Mouse (Mus musculus): ENCODE results near the gene Glt1d1. TPM values are rescaled to one million over a fixed set of nuclear protein-coding genes. Genes with fewer than 3 reads are reported as not detected.
A peak's percentile ranks its signal among the peaks of the same experiment; 100 is the strongest.

Gene Glt1d1
- 0.10 and 0.37 TPM in 2 replicates for polyA plus RNA-seq (2015; fragmentation: Nextera tagmentation; extraction: Ambion mirVana)

DNA sequence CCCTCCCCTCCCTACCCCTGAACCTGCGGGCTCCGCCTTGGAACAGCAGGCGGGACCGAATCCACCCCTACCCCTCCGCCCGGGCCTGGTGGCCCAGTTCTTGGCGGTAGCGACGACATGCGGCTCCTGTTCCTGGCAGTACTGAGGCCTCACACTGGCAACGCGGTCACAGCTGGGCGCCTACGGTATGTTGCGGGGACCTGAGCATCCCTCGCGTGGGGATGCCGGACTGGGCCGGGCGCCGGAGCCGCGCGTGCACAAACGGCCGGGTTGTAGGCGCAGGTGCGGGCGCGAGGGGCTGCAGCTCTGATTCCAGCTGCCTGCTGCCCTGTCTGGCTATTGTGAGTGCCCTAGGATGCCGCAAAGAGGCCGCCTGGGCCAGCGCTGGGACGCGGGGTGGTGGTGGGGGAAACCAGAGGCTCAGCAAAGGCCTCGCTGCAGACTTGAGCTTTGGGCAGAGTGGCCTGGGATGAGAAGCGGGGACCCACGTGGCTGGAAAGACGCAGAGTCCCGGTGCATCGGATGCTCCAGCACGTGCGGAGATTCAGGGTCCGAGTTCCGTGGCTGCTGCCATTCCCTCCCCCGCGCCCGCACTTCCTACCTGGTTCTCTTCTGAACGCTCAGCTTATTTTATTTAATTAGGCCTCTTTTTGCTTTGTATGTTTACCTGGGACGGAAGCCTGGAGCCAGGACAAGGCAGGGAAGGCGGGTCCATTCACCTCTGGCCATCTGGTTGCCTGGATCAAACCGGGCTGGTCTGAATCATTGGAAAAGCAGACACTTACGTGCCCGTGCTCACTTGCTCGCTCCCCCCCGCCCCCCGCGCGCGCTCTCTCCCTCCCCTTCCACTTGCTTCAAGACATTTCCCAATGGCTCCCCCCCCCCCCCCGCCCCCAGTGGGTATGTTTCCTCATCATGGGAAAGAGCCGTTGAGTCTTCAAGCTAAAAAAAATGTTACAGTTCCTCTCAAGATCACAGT lies at the start of gene Glt1d1, which contains the start of gene Slc15a4:
Gene Glt1d1 (plus strand): TSS at position 96 of the 979 bp plus-strand sequence.
Gene Slc15a4 (minus strand): TSS at position 731 of the 979 bp plus-strand sequence.
- ATAC-seq (ENCODE audit: insufficient read depth) = no peak
- Histone ChIP-seq H3K36me3 (replicated peaks) (no peaks in the 10 kb centered on the region), H3K4me1 (replicated peaks) (0 out of 2 replicates have a peak, but pooled peaks cover 5% of the 10 kb centered on the region), H3K4me2 (peak within 1 kb of the TSS; percentile 57), H3K4me3 (replicated peaks) (peak within 1 kb of the TSS; percentile 35), H3K9me3 (replicated peaks) (no peaks in the 10 kb centered on the region), H3K27me3 (peaks cover 43% of the 10 kb centered on the region), H3K9ac (no peak within 1 kb of the TSS), H3K27ac (replicated peaks) (no peak within 1 kb of the TSS)
- WGBS (ENCODE audit: insufficient replicate concordance) = 1% methylated on average over 61 of the region's 62 CpGs

DNA sequence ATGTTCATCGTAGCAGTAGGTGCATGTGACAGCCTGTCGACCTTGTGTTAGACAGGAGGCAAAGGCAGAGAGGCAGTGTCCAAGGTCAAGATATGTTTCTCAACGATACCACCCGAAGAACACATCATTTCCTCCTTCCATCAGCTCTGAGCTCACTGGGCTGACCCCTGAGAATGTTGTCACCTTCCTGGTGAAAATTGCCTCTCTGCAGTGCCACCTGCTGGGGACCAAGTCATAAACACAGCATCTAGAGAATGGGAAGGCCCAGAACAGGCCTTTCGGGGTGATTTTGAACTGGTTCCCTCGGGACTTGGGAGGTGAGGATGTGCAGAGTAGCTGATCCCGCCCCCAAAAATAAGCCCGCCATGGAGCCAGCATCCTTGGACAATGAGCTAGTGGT lies 48.4 kb upstream of the Glt1d1 start:
- Histone ChIP-seq H3K9me3 (replicated peaks) (no peaks in the 10 kb centered on the region), H3K9ac (no peak overlapping the region), H3K4me1 (replicated peaks) (no peaks in the 10 kb centered on the region), H3K4me3 (replicated peaks) (no peak overlapping the region), H3K4me2 (no peak overlapping the region), H3K27ac (replicated peaks) (no peak overlapping the region), H3K36me3 (replicated peaks) (no peaks in the 10 kb centered on the region), H3K27me3 (no peaks in the 10 kb centered on the region)
- no peak for ATAC-seq (ENCODE audit: insufficient read depth)
- 53% methylated on average over 8 of the region's 8 CpGs for WGBS (ENCODE audit: insufficient replicate concordance)

DNA sequence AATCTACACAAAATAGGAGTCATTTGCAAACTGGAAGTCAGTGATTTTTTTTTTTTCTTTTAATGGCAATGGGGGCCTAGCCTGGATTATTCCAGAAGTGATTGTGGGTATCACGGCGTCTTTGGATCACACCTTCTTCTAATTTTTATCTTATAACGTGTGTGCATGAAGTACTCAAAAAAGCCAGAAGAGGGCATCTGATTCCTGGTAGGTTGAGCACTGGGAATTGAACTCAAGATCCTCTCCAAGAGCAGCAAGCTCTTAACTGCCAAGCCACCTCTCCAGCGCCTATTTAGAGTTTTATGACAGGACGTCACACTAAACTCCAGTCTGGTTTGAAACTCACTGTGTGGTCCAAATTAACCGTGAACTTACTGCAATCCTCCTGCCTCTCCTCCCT lies 44.2 kb upstream of the Glt1d1 start:
- H3K4me1 ChIP-seq (replicated peaks) = no peaks in the 10 kb centered on the region
- no peak for ATAC-seq (ENCODE audit: insufficient read depth)
- no peak overlapping the region for H3K4me2 ChIP-seq
- no peak overlapping the region for H3K27ac ChIP-seq (replicated peaks)
- no peaks in the 10 kb centered on the region for H3K9me3 ChIP-seq (replicated peaks)
- peaks cover 8% of the 10 kb centered on the region; the same call in 1 of the 2 replicates for H3K36me3 ChIP-seq (replicated peaks)
- H3K4me3 ChIP-seq (replicated peaks) = no peak overlapping the region
- no peaks in the 10 kb centered on the region for H3K27me3 ChIP-seq
- 51% methylated on average over 6 of the region's 6 CpGs for WGBS (ENCODE audit: insufficient replicate concordance)
- no peak overlapping the region for H3K9ac ChIP-seq

DNA sequence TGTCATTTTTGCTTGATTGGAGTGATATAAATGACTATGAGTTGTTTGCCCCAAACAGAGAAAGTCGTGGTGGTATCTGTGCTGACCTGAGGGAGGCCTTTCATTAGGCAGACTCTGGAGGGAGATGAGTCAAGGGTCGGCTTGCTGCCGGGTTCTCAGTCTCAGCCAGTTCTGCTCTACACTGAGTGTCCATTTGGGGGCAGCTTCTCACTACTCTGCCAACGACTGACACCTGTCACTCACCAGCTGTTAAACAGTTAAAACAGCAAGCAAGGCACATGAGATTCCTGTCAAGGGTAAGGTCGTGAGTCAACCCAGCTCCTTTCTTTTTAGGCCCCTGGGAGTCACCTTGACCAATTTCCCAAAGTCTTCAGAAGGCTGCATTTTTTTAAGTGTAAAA lies 39.7 kb upstream of the Glt1d1 start:
- Histone ChIP-seq H3K36me3 (replicated peaks) (peaks cover 53% of the 10 kb centered on the region), H3K9ac (no peak overlapping the region), H3K27ac (replicated peaks) (no peak overlapping the region), H3K4me2 (no peak overlapping the region), H3K4me1 (replicated peaks) (no peaks in the 10 kb centered on the region), H3K4me3 (replicated peaks) (no peak overlapping the region), H3K27me3 (no peaks in the 10 kb centered on the region), H3K9me3 (replicated peaks) (no peaks in the 10 kb centered on the region)
- WGBS (ENCODE audit: insufficient replicate concordance) = 59% methylated on average over 5 of the region's 5 CpGs
- no peak for ATAC-seq (ENCODE audit: insufficient read depth)

DNA sequence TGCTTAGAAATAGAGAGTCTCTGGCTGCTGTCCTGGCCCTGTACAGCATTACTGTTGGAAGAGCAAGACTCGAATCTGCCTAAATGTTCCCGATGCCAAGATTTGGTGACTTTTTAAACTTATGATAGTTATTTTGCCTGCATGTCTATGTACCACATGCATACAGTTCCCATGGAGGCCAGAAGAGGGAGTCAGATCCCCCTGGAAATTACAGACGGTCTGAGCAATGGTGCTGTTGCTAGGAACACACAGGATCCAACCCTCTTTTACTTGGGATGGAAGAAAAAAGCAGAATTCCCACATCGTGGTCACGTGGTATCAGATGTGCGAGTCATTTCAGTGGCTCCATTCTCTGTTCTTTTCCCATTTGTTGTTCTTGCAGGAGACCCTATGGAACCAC lies 39.2 kb upstream of the Glt1d1 start:
- H3K9ac ChIP-seq = no peak overlapping the region
- no peaks in the 10 kb centered on the region for H3K4me1 ChIP-seq (replicated peaks)
- 72% methylated on average over 6 of the region's 6 CpGs for WGBS (ENCODE audit: insufficient replicate concordance)
- H3K27me3 ChIP-seq = no peaks in the 10 kb centered on the region
- ATAC-seq (ENCODE audit: insufficient read depth) = no peak
- no peak overlapping the region for H3K27ac ChIP-seq (replicated peaks)
- no peak overlapping the region for H3K4me2 ChIP-seq
- no peak overlapping the region for H3K4me3 ChIP-seq (replicated peaks)
- no peaks in the 10 kb centered on the region for H3K9me3 ChIP-seq (replicated peaks)
- H3K36me3 ChIP-seq (replicated peaks) = peaks cover 58% of the 10 kb centered on the region

DNA sequence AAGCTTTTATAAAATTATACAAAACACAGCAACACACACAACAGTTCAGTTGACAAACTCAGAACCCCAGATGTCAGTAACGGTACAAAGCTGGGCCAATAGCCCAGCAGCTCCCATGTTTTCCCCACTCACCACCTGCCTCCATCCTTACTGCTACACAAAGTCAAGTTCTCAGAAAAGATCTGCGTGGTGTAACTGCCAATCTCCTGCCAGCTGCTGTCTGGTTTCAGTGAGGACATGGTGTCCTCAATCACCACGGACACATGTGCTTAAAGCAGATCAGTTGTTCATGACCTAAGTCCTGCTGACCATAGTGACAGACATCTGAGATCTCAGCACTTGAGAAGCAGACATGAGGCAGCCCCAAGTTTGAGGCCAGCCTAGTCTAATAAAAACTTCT lies 36.4 kb upstream of the Glt1d1 start:
- no peak overlapping the region for H3K4me3 ChIP-seq (replicated peaks)
- no peak overlapping the region for H3K27ac ChIP-seq (replicated peaks)
- no peaks in the 10 kb centered on the region for H3K9me3 ChIP-seq (replicated peaks)
- H3K27me3 ChIP-seq = no peaks in the 10 kb centered on the region
- peaks cover 86% of the 10 kb centered on the region for H3K36me3 ChIP-seq (replicated peaks)
- ATAC-seq (ENCODE audit: insufficient read depth) = no peak
- no peak overlapping the region for H3K9ac ChIP-seq
- H3K4me2 ChIP-seq = no peak overlapping the region
- 74% methylated on average over 3 of the region's 3 CpGs for WGBS (ENCODE audit: insufficient replicate concordance)
- H3K4me1 ChIP-seq (replicated peaks) = no peaks in the 10 kb centered on the region

DNA sequence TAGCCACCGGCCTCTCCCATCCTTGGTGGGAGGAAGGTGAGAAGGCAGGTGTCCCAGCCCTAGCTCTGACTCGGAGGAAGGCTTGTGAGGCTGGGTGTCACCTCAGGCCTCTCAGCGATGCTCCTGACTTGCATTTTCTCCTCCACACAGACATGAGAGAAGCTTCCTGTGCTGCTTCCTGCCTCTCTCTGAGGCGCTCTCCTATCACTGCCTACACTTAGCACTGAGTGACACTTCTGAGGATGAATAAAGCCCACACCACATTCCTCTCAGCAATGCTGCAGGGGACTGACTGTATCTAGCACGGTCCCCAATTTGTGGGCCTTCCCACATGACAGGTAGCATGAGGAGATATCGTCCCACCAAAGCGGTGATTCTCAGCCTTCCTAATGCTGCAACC lies 35.2 kb upstream of the Glt1d1 start:
- Histone ChIP-seq H3K36me3 (replicated peaks) (peaks cover 98% of the 10 kb centered on the region), H3K27me3 (no peaks in the 10 kb centered on the region), H3K4me2 (no peak overlapping the region), H3K4me3 (replicated peaks) (no peak overlapping the region), H3K9ac (no peak overlapping the region), H3K27ac (replicated peaks) (no peak overlapping the region), H3K9me3 (replicated peaks) (no peaks in the 10 kb centered on the region), H3K4me1 (replicated peaks) (no peaks in the 10 kb centered on the region)
- WGBS (ENCODE audit: insufficient replicate concordance) = 66% methylated on average over 7 of the region's 7 CpGs
- ATAC-seq (ENCODE audit: insufficient read depth) = no peak

DNA sequence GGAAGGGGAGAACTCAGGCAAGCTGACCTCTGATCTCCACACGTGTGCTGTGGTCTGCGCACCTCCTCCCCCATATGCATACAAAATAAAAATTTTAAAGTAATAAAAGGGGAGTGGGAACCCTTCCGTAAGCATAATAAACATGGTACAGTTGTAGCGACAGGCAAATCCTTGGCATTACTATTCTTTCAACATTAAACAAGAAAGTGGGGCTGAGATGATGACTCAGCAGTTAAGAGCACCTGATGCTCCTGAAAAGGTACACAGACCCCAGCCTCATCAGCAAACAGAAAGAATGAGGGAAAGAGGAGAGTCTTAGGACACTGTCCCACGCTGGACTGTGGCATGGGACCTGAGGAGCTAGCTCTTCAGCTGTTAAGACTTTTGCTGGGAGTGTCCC lies 29.1 kb upstream of the Glt1d1 start:
- Histone ChIP-seq H3K36me3 (replicated peaks) (peaks cover 96% of the 10 kb centered on the region), H3K27ac (replicated peaks) (no peak overlapping the region), H3K27me3 (no peaks in the 10 kb centered on the region), H3K4me2 (no peak overlapping the region), H3K9me3 (replicated peaks) (no peaks in the 10 kb centered on the region), H3K9ac (no peak overlapping the region), H3K4me1 (replicated peaks) (no peaks in the 10 kb centered on the region), H3K4me3 (replicated peaks) (no peak overlapping the region)
- 78% methylated on average over 5 of the region's 5 CpGs for WGBS (ENCODE audit: insufficient replicate concordance)
- ATAC-seq (ENCODE audit: insufficient read depth) = no peak

DNA sequence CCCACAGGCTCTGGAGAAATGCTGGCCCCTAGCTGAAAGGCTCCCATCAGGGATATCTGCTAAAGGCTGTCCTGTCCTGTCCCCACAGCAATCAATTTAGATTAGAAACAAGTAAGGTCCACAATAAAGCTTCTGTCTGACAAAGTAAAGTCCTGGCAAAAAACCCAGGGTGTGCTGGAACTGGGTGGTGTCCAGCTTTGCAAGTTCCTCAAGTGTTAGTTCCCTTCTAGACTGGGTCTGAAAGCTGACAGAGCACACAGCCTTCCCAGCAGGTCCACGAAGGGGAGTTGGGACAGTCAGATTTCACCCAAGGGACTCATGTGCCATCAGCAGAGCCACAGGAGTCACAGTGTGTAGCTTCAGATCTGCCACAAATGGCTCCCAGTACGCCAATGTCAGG lies 24.6 kb upstream of the Glt1d1 start:
- no peak for ATAC-seq (ENCODE audit: insufficient read depth)
- H3K9me3 ChIP-seq (replicated peaks) = no peaks in the 10 kb centered on the region
- no peak overlapping the region for H3K27ac ChIP-seq (replicated peaks)
- WGBS (ENCODE audit: insufficient replicate concordance) = 71% methylated on average over 2 of the region's 2 CpGs
- no peak overlapping the region for H3K4me3 ChIP-seq (replicated peaks)
- H3K27me3 ChIP-seq = no peaks in the 10 kb centered on the region
- no peak overlapping the region for H3K4me2 ChIP-seq
- no peak overlapping the region for H3K9ac ChIP-seq
- peaks cover 60% of the 10 kb centered on the region for H3K36me3 ChIP-seq (replicated peaks)
- H3K4me1 ChIP-seq (replicated peaks) = peaks cover 29% of the 10 kb centered on the region

DNA sequence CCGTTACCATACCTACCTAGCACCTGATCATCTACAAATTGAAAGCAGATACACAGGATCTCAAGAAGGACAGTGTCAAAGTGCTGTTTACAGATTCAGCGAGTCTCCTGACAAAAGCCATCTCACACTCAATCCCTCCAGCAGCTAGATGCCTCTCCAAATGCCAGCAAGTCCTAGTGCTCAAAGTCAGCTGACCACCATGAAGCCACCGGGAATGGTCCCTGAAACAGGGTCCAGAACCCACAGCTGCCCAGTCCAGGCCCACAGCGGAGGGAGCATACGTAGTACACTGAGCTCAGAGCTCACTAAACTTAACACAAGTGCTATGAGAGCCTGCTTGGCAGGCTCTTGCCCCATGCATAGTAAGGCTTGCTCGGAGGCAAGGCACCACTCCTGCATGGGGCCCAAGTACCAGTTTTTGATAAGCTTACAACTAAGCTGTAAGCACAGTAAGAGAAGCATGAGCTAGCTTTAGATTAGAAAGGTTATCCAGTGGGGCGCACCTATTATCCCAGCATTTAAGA lies 22.8 kb upstream of the Glt1d1 start:
- 70% methylated on average over 7 of the region's 7 CpGs for whole genome bisulfite sequencing (ENCODE audit: insufficient replicate concordance)
- Histone ChIP-seq H3K27me3 (no peaks in the 10 kb centered on the region), H3K4me1 (replicated peaks) (peaks cover 42% of the 10 kb centered on the region), H3K4me2 (no peak overlapping the region), H3K9ac (no peak overlapping the region), H3K36me3 (replicated peaks) (peaks cover 42% of the 10 kb centered on the region), H3K4me3 (replicated peaks) (no peak overlapping the region), H3K9me3 (replicated peaks) (no peaks in the 10 kb centered on the region), H3K27ac (replicated peaks) (no peak overlapping the region)
- ATAC-seq (ENCODE audit: insufficient read depth) = no peak

DNA sequence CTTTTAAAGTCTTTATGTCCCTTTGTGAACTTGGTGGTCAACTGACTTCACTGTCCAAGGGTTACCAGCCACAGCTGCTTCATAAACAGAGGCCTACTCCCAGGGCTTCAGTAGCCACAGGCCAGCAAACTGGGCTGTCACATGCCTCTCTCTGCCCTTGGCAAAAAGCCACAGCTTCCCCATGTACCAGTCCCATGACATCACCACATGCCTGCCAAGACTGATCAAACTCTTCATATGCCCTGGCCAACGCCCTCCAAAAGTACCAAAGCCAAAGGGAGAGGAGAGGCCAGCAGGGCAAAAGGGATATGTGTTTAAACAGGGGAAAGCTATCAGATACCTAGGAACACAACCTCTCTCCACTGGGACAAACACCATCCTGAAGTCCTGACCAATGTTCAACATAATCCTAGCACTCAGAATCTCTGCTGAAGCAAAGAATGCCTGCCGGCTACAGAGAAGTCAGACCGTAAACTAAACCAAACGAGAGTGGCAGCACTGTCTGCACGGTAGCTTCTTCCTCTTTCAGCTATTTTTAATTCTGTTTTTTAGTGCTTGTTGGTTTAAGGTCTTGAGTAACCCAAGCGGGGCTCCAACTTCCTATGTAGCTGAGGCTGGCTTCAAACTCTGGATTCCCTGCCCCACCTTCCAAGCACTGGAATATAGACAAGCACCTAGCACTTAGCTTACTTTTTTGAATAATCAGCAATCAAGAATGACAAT lies 21.1 kb upstream of the Glt1d1 start:
- H3K4me3 ChIP-seq (replicated peaks) = no peak overlapping the region
- 21% methylated on average over 6 of the region's 6 CpGs for WGBS (ENCODE audit: insufficient replicate concordance)
- H3K27me3 ChIP-seq = no peaks in the 10 kb centered on the region
- H3K4me1 ChIP-seq (replicated peaks) = peaks cover 58% of the 10 kb centered on the region
- peak overlapping the region; percentile 33 for H3K4me2 ChIP-seq
- no peaks in the 10 kb centered on the region for H3K9me3 ChIP-seq (replicated peaks)
- H3K36me3 ChIP-seq (replicated peaks) = peaks cover 28% of the 10 kb centered on the region
- peak overlapping the region; percentile 68 for H3K27ac ChIP-seq (replicated peaks)
- H3K9ac ChIP-seq = no peak overlapping the region
- peak; percentile 53; the same call in 1 of the 2 replicates for ATAC-seq (ENCODE audit: insufficient read depth)

Measured in liver, embryonic 15.5 days (tissue).